Mouse (Mus musculus) hindbrain, embryonic 15.5 days (tissue): ENCODE results near the gene Rundc3a. TPM values are rescaled to one million over a fixed set of nuclear protein-coding genes. Genes with fewer than 3 reads are reported as not detected.

Experiments used
- ATAC-seq: fragments of 200-750 bp; cut with Nextera tagmentation; 2 replicates; pipeline ENCODE4 v1.8.0; 2017; ENCODE audit warnings: low read depth, moderate number of reproducible peaks, moderate TSS enrichment; ENCODE audit not compliant: low FRiP score
- H3K27ac ChIP-seq: fragments of 300-500 bp; sonication (generic); replicated peaks from 2 replicates; pipeline ENCODE4 v1.5.1; 2015; ENCODE audit warnings: mild to moderate bottlenecking, inconsistent platforms
- H3K27me3 ChIP-seq: fragments of 300-500 bp; sonication (generic); 2 replicates; pipeline ENCODE4 v1.6.1; 2015; ENCODE audit warnings: control low read depth, inconsistent platforms
- H3K36me3 ChIP-seq: fragments of 300-500 bp; sonication (generic); 2 replicates; pipeline ENCODE4 v1.6.1; 2015; ENCODE audit warnings: control low read depth, inconsistent platforms
- H3K4me1 ChIP-seq: fragments of 300-500 bp; sonication (generic); replicated peaks from 2 replicates; pipeline ENCODE4 v1.6.1; 2015; ENCODE audit warnings: control low read depth, inconsistent platforms
- H3K4me2 ChIP-seq: fragments of 300-500 bp; sonication (generic); 2 replicates; pipeline ENCODE4 v1.6.1; 2015; ENCODE audit warnings: moderate library complexity, mild to moderate bottlenecking, inconsistent platforms
- H3K4me3 ChIP-seq: fragments of 300-500 bp; sonication (generic); 2 replicates; pipeline ENCODE4 v1.5.1; 2015; ENCODE audit warnings: mild to moderate bottlenecking, inconsistent platforms
- H3K9ac ChIP-seq: fragments of 300-500 bp; sonication (generic); 2 replicates; pipeline ENCODE4 v1.6.1; 2015; ENCODE audit warnings: inconsistent platforms
- H3K9me3 ChIP-seq: fragments of 300-500 bp; sonication (generic); 2 replicates; pipeline ENCODE4 v1.6.1; 2016; ENCODE audit warnings: control low read depth, inconsistent platforms
- WGBS: fragments of 180-500 bp; shearing (Covaris S2); methylation state at CpG from one replicate; pipeline ENCODE4 v1.1.7; 2015; 5-methylcytosine and 5-hydroxymethylcytosine counted together
- polyA plus RNA-seq: library from polyadenylated mRNA; unstranded; fragments of >200 nt; fragmentation: Nextera tagmentation; extraction: Ambion mirVana; gene quantifications from 2 replicates; pipeline ENCODE4 v1.2.1, GENCODE M21; 2015

The Rundc3a gene
- polyA plus RNA-seq, 1 experiment from 2014 or later, result 149 TPM

GRCm38 (mm10) chr11:102398007-102398825 lies 5.0 kb downstream of the Rundc3a start:
- H3K27ac ChIP-seq, result no peak overlapping the region
- 74% methylated on average over 20 of the region's 20 CpGs for WGBS
- H3K4me3 ChIP-seq, result no peak overlapping the region
- peaks cover 58% of the 10 kb centered on the region for H3K4me1 ChIP-seq
- no peak overlapping the region for H3K4me2 ChIP-seq
- 0 out of 2 replicates have a peak overlapping the region, but pooled peaks have one; percentile 3 for H3K9ac ChIP-seq
- H3K27me3 ChIP-seq, result no peaks in the 10 kb centered on the region
- peaks cover 30% of the 10 kb centered on the region for H3K36me3 ChIP-seq
- H3K9me3 ChIP-seq, result no peaks in the 10 kb centered on the region
- no peak for ATAC-seq

GRCm38 (mm10) chr11:102399107-102399506 lies 5.9 kb downstream of the Rundc3a start:
- H3K4me2 ChIP-seq, result no peak overlapping the region
- 26% methylated on average over 11 of the region's 15 CpGs for WGBS
- peaks cover 37% of the 10 kb centered on the region for H3K36me3 ChIP-seq
- no peak for ATAC-seq
- no peak overlapping the region for H3K27ac ChIP-seq
- peaks cover 54% of the 10 kb centered on the region for H3K4me1 ChIP-seq
- 0 out of 2 replicates have a peak overlapping the region, but pooled peaks have one; percentile 3 for H3K9ac ChIP-seq
- H3K4me3 ChIP-seq, result no peak overlapping the region
- H3K9me3 ChIP-seq, result no peaks in the 10 kb centered on the region
- H3K27me3 ChIP-seq, result no peaks in the 10 kb centered on the region

- Histone ChIP-seq H3K9me3 (no peaks in the 10 kb centered on the region), H3K4me2 (peak overlapping the region; percentile 10; the same call in 1 of the 2 replicates), H3K36me3 (peaks cover 38% of the 10 kb centered on the region), H3K27me3 (no peaks in the 10 kb centered on the region), H3K4me3 (no peak overlapping the region), H3K27ac (no peak overlapping the region), H3K9ac (no peak overlapping the region), H3K4me1 (peaks cover 53% of the 10 kb centered on the region)
- no peak for ATAC-seq
- WGBS, result 8% methylated on average over 33 of the region's 34 CpGs
These were observed 6.4 kb downstream of the Rundc3a start for GRCm38 (mm10) chr11:102399610-102400072.

GRCm38 (mm10) chr11:102400513-102401084 lies 7.4 kb downstream of the Rundc3a start:
- Histone ChIP-seq H3K4me3 (no peak overlapping the region), H3K36me3 (peaks cover 39% of the 10 kb centered on the region), H3K9me3 (no peaks in the 10 kb centered on the region), H3K4me1 (peaks cover 52% of the 10 kb centered on the region), H3K27ac (no peak overlapping the region), H3K9ac (no peak overlapping the region), H3K27me3 (no peaks in the 10 kb centered on the region), H3K4me2 (no peak overlapping the region)
- no peak for ATAC-seq
- 37% methylated on average over 12 of the region's 12 CpGs for WGBS

- H3K4me3 ChIP-seq, result no peak overlapping the region
- H3K27ac ChIP-seq, result no peak overlapping the region
- no peak overlapping the region for H3K4me2 ChIP-seq
- peaks cover 50% of the 10 kb centered on the region for H3K4me1 ChIP-seq
- no peak overlapping the region for H3K9ac ChIP-seq
- WGBS, result 51% methylated on average over 12 of the region's 12 CpGs
- no peaks in the 10 kb centered on the region for H3K9me3 ChIP-seq
- no peaks in the 10 kb centered on the region for H3K27me3 ChIP-seq
- no peak for ATAC-seq
- H3K36me3 ChIP-seq, result peaks cover 39% of the 10 kb centered on the region
These were observed 8.8 kb downstream of the Rundc3a start for GRCm38 (mm10) chr11:102401898-102402500.

- Histone ChIP-seq H3K27ac (no peak overlapping the region), H3K4me2 (no peak overlapping the region), H3K4me1 (peaks cover 44% of the 10 kb centered on the region), H3K36me3 (peaks cover 36% of the 10 kb centered on the region), H3K4me3 (no peak overlapping the region), H3K9ac (no peak overlapping the region), H3K27me3 (no peaks in the 10 kb centered on the region), H3K9me3 (no peaks in the 10 kb centered on the region)
- no peak for ATAC-seq
- WGBS, result 96% methylated on average over 11 of the region's 11 CpGs
These were observed 10.5 kb downstream of the Rundc3a start for GRCm38 (mm10) chr11:102403657-102404056.

GRCm38 (mm10) chr11:102404161-102405010 lies 11.2 kb downstream of the Rundc3a start:
- Histone ChIP-seq H3K27ac (no peak overlapping the region), H3K27me3 (no peaks in the 10 kb centered on the region), H3K4me2 (no peak overlapping the region), H3K9ac (0 out of 2 replicates have a peak overlapping the region, but pooled peaks have one; percentile 23), H3K4me1 (peaks cover 42% of the 10 kb centered on the region), H3K4me3 (no peak overlapping the region), H3K9me3 (no peaks in the 10 kb centered on the region), H3K36me3 (peaks cover 33% of the 10 kb centered on the region)
- no peak for ATAC-seq
- WGBS, result 72% methylated on average over 18 of the region's 18 CpGs

- Histone ChIP-seq H3K27ac (no peak overlapping the region), H3K4me2 (peak overlapping the region; percentile 82), H3K9ac (peak overlapping the region; percentile 72; the same call in 1 of the 2 replicates), H3K36me3 (peaks cover 25% of the 10 kb centered on the region), H3K9me3 (no peaks in the 10 kb centered on the region), H3K4me1 (peaks cover 38% of the 10 kb centered on the region), H3K27me3 (no peaks in the 10 kb centered on the region), H3K4me3 (peak overlapping the region; percentile 66)
- no peak for ATAC-seq
- 86% methylated on average over 11 of the region's 11 CpGs for WGBS
These were observed 12.5 kb downstream of the Rundc3a start for GRCm38 (mm10) chr11:102405544-102406285.

- Histone ChIP-seq H3K27me3 (no peaks in the 10 kb centered on the region), H3K4me1 (peaks cover 38% of the 10 kb centered on the region), H3K27ac (peak overlapping the region; percentile 85), H3K4me3 (peak overlapping the region; percentile 66), H3K9ac (peak overlapping the region; percentile 72), H3K36me3 (peaks cover 20% of the 10 kb centered on the region), H3K4me2 (peak overlapping the region; percentile 82), H3K9me3 (no peaks in the 10 kb centered on the region)
- WGBS, result 13% methylated on average over 3 of the region's 3 CpGs
- ATAC-seq, result no peak
These were observed 13.2 kb downstream of the Rundc3a start for GRCm38 (mm10) chr11:102406401-102406800.

GRCm38 (mm10) chr11:102406900-102407833 lies 14.0 kb downstream of the Rundc3a start:
- WGBS, result under 1% methylated on average over 82 of the region's 85 CpGs
- Histone ChIP-seq H3K27me3 (no peaks in the 10 kb centered on the region), H3K9me3 (no peaks in the 10 kb centered on the region), H3K9ac (peak overlapping the region; percentile 72), H3K4me2 (peak overlapping the region; percentile 82), H3K4me3 (peak overlapping the region; percentile 66), H3K36me3 (peaks cover 19% of the 10 kb centered on the region), H3K27ac (peak overlapping the region; percentile 85), H3K4me1 (peaks cover 38% of the 10 kb centered on the region)
- ATAC-seq, result peak; percentile 76
